Mouse (Mus musculus) embryonic facial prominence, embryonic 10.5 days (tissue): Measurements from ENCODE around the gene En2. TPM values are rescaled to one million over a fixed set of nuclear protein-coding genes. Genes with fewer than 3 reads are reported as not detected.

ENCODE experiments used
- DNase-seq: peaks from one replicate; pipeline ENCODE4 v3.0.0-alpha.2; 2017; ENCODE audit warnings: low spot score
- H3K27ac ChIP-seq: fragments of 300-500 bp; sonication (generic); replicated peaks from 2 replicates; pipeline ENCODE4 v1.5.1; 2016; ENCODE audit warnings: mild to moderate bottlenecking
- H3K27me3 ChIP-seq: fragments of 300-500 bp; sonication (generic); replicated peaks from 2 replicates; pipeline ENCODE4 v1.6.1; 2016; ENCODE audit warnings: low read depth, mild to moderate bottlenecking; ENCODE audit not compliant: poor library complexity, severe bottlenecking
- H3K36me3 ChIP-seq: fragments of 300-500 bp; sonication (generic); replicated peaks from 2 replicates; pipeline ENCODE4 v1.6.1; 2016; ENCODE audit warnings: mild to moderate bottlenecking, moderate library complexity
- H3K4me1 ChIP-seq: fragments of 300-500 bp; sonication (generic); 2 replicates; pipeline ENCODE4 v1.6.1; 2016
- H3K4me3 ChIP-seq: fragments of 300-500 bp; sonication (generic); 2 replicates; pipeline ENCODE4 v1.5.1; 2016; ENCODE audit warnings: mild to moderate bottlenecking, moderate library complexity
- H3K9me3 ChIP-seq: fragments of 300-500 bp; sonication (generic); 2 replicates; pipeline ENCODE4 v1.6.1; 2016; ENCODE audit warnings: mild to moderate bottlenecking
- WGBS: fragments of 180-500 bp; shearing (Covaris S2); methylation state at CpG from one replicate; pipeline ENCODE4 v1.1.7; 2016; 5-methylcytosine and 5-hydroxymethylcytosine counted together
- polyA plus RNA-seq: library from polyadenylated mRNA; unstranded; fragments of >200 nt; fragmentation: Nextera tagmentation; extraction: Ambion mirVana; gene quantifications from 2 replicates; pipeline ENCODE4 v1.2.1, GENCODE M21; 2016

The En2 gene
- polyA plus RNA-seq, 1 experiment from 2014 or later: not detected

- no peak for DNase-seq
- Histone ChIP-seq H3K27ac (no peak overlapping the region), H3K4me1 (no peaks in the 10 kb centered on the region), H3K36me3 (no peaks in the 10 kb centered on the region), H3K4me3 (no peak overlapping the region), H3K9me3 (no peaks in the 10 kb centered on the region), H3K27me3 (peaks cover 54% of the 10 kb centered on the region)
These were observed 20.9 kb upstream of the En2 start for GRCm38 (mm10) chr5:28144555-28144954.

GRCm38 (mm10) chr5:28146018-28146417 is 19.5 kb upstream of the En2 start:
- H3K9me3 ChIP-seq: no peaks in the 10 kb centered on the region
- no peak overlapping the region for H3K4me3 ChIP-seq
- WGBS: 79% methylated on average over 8 of the region's 8 CpGs
- H3K36me3 ChIP-seq: no peaks in the 10 kb centered on the region
- no peak for DNase-seq
- peaks cover 66% of the 10 kb centered on the region for H3K27me3 ChIP-seq
- H3K27ac ChIP-seq: no peak overlapping the region
- no peaks in the 10 kb centered on the region for H3K4me1 ChIP-seq

GRCm38 (mm10) chr5:28148473-28148872 is 17.0 kb upstream of the En2 start:
- Histone ChIP-seq H3K27ac (no peak overlapping the region), H3K36me3 (no peaks in the 10 kb centered on the region), H3K4me3 (no peak overlapping the region), H3K4me1 (no peaks in the 10 kb centered on the region), H3K9me3 (no peaks in the 10 kb centered on the region), H3K27me3 (peaks cover 82% of the 10 kb centered on the region)
- no peak for DNase-seq
- WGBS: 50% methylated on average over 3 of the region's 3 CpGs

GRCm38 (mm10) chr5:28149436-28149835 is 16.1 kb upstream of the En2 start:
- H3K4me1 ChIP-seq: no peaks in the 10 kb centered on the region
- H3K4me3 ChIP-seq: no peak overlapping the region
- no peaks in the 10 kb centered on the region for H3K9me3 ChIP-seq
- no peaks in the 10 kb centered on the region for H3K36me3 ChIP-seq
- DNase-seq: no peak
- no peak overlapping the region for H3K27ac ChIP-seq
- WGBS: 81% methylated on average over 3 of the region's 3 CpGs
- peaks cover 91% of the 10 kb centered on the region for H3K27me3 ChIP-seq

GRCm38 (mm10) chr5:28157044-28157730 is 8.3 kb upstream of the En2 start:
- Histone ChIP-seq H3K27me3 (peaks cover 99% of the 10 kb centered on the region), H3K36me3 (no peaks in the 10 kb centered on the region), H3K9me3 (no peaks in the 10 kb centered on the region), H3K27ac (no peak overlapping the region), H3K4me1 (peaks cover 17% of the 10 kb centered on the region), H3K4me3 (no peak overlapping the region)
- no peak for DNase-seq
- WGBS: 3% methylated on average over 9 of the region's 9 CpGs

- Histone ChIP-seq H3K27me3 (peaks cover 99% of the 10 kb centered on the region), H3K4me1 (peaks cover 18% of the 10 kb centered on the region), H3K4me3 (peak overlapping the region; percentile 31), H3K27ac (no peak overlapping the region), H3K9me3 (no peaks in the 10 kb centered on the region), H3K36me3 (no peaks in the 10 kb centered on the region)
- DNase-seq: no peak
- WGBS: under 1% methylated on average over 17 of the region's 17 CpGs
These were observed 7.7 kb upstream of the En2 start for GRCm38 (mm10) chr5:28157781-28158180.

- H3K9me3 ChIP-seq: no peaks in the 10 kb centered on the region
- DNase-seq: peak; percentile 63
- H3K36me3 ChIP-seq: no peaks in the 10 kb centered on the region
- peaks cover 18% of the 10 kb centered on the region for H3K4me1 ChIP-seq
- H3K4me3 ChIP-seq: peak overlapping the region; percentile 31
- H3K27me3 ChIP-seq: peaks cover 99% of the 10 kb centered on the region
- WGBS: under 1% methylated on average over 31 of the region's 31 CpGs
- H3K27ac ChIP-seq: no peak overlapping the region
These were observed 7.0 kb upstream of the En2 start for GRCm38 (mm10) chr5:28158308-28159071.

- DNase-seq: peak; percentile 49
- Histone ChIP-seq H3K4me1 (peaks cover 18% of the 10 kb centered on the region), H3K27me3 (peaks cover 99% of the 10 kb centered on the region), H3K9me3 (no peaks in the 10 kb centered on the region), H3K4me3 (no peak overlapping the region), H3K36me3 (no peaks in the 10 kb centered on the region), H3K27ac (no peak overlapping the region)
- WGBS: 2% methylated on average over 15 of the region's 15 CpGs
These were observed 6.4 kb upstream of the En2 start for GRCm38 (mm10) chr5:28159072-28159458.

- DNase-seq: no peak
- Histone ChIP-seq H3K36me3 (no peaks in the 10 kb centered on the region), H3K9me3 (no peaks in the 10 kb centered on the region), H3K4me1 (peaks cover 19% of the 10 kb centered on the region), H3K27me3 (peaks cover 100% of the 10 kb centered on the region), H3K27ac (no peak overlapping the region), H3K4me3 (no peak overlapping the region)
- 1% methylated on average over 8 of the region's 8 CpGs for WGBS
These were observed 5.5 kb upstream of the En2 start for GRCm38 (mm10) chr5:28159891-28160470.

- Histone ChIP-seq H3K27ac (no peak overlapping the region), H3K36me3 (no peaks in the 10 kb centered on the region), H3K27me3 (peaks cover 100% of the 10 kb centered on the region), H3K4me1 (peaks cover 33% of the 10 kb centered on the region), H3K9me3 (no peaks in the 10 kb centered on the region), H3K4me3 (0 out of 2 replicates have a peak overlapping the region, but pooled peaks have one; percentile 5)
- WGBS: 1% methylated on average over 20 of the region's 20 CpGs
- no peak for DNase-seq
These were observed 4.0 kb upstream of the En2 start for GRCm38 (mm10) chr5:28161383-28161937.

GRCm38 (mm10) chr5:28161938-28162402 is 3.5 kb upstream of the En2 start:
- no peak overlapping the region for H3K27ac ChIP-seq
- peaks cover 39% of the 10 kb centered on the region for H3K4me1 ChIP-seq
- H3K4me3 ChIP-seq: 0 out of 2 replicates have a peak overlapping the region, but pooled peaks have one; percentile 5
- peak; percentile 62 for DNase-seq
- WGBS: under 1% methylated on average over 24 of the region's 24 CpGs
- H3K36me3 ChIP-seq: no peaks in the 10 kb centered on the region
- no peaks in the 10 kb centered on the region for H3K9me3 ChIP-seq
- peaks cover 100% of the 10 kb centered on the region for H3K27me3 ChIP-seq

- Histone ChIP-seq H3K4me1 (peaks cover 26% of the 10 kb centered on the region), H3K27me3 (peaks cover 100% of the 10 kb centered on the region), H3K9me3 (no peaks in the 10 kb centered on the region), H3K4me3 (no peak overlapping the region), H3K36me3 (no peaks in the 10 kb centered on the region), H3K27ac (no peak overlapping the region)
- whole genome bisulfite sequencing: 2% methylated on average over 1 of the region's 1 CpGs
- DNase-seq: no peak
These were observed 1.6 kb upstream of the En2 start for GRCm38 (mm10) chr5:28163926-28164325.
